Mouse (Mus musculus) midbrain, postnatal 0 days (tissue): ENCODE measurements at regions not wholly inside any gene's neighbourhood (a gene's known extent, or its start where the extent isn't known, plus 50 kb on each side); places are given as distances from the start of the nearest gene placed in this dataset.

Source experiments
- ATAC-seq: fragments of 200-750 bp; cut with Nextera tagmentation; 2 replicates; pipeline ENCODE4 v1.8.0; 2017; ENCODE audit warnings: moderate number of reproducible peaks, mild to moderate bottlenecking, moderate TSS enrichment, moderate library complexity; ENCODE audit not compliant: low FRiP score
- DNase-seq: peaks from one replicate; pipeline ENCODE4 v3.0.0-alpha.2; 2015; ENCODE audit warnings: low spot score
- H3K27ac ChIP-seq: fragments of 300-500 bp; sonication (generic); 2 replicates; pipeline ENCODE4 v1.5.1; 2014; ENCODE audit warnings: low read depth, mild to moderate bottlenecking, low read length, mixed read lengths
- H3K27me3 ChIP-seq: fragments of 300-500 bp; sonication (generic); 2 replicates; pipeline ENCODE4 v1.6.1; 2014; ENCODE audit warnings: low read length, control low read depth, mixed read lengths; ENCODE audit not compliant: insufficient read depth
- H3K36me3 ChIP-seq: fragments of 300-500 bp; sonication (generic); 2 replicates; pipeline ENCODE4 v1.6.1; 2014; ENCODE audit warnings: low read length, control low read depth, mixed read lengths; ENCODE audit not compliant: insufficient read depth
- H3K4me1 ChIP-seq: fragments of 300-500 bp; sonication (generic); 2 replicates; pipeline ENCODE4 v1.6.1; 2014; ENCODE audit warnings: mild to moderate bottlenecking, control low read depth, antibody characterized with exemption, low read length, mixed read lengths; ENCODE audit not compliant: insufficient read depth
- H3K4me2 ChIP-seq: fragments of 300-500 bp; sonication (generic); 2 replicates; pipeline ENCODE4 v1.6.1; 2014; ENCODE audit warnings: low read depth, mild to moderate bottlenecking, low read length, mixed read lengths; ENCODE audit not compliant: poor library complexity, severe bottlenecking
- H3K4me3 ChIP-seq: fragments of 300-500 bp; sonication (generic); 2 replicates; pipeline ENCODE4 v1.5.1; 2014; ENCODE audit warnings: low read depth, mild to moderate bottlenecking, low read length, moderate library complexity
- H3K9ac ChIP-seq: fragments of 300-500 bp; sonication (generic); replicated peaks from 2 replicates; pipeline ENCODE4 v1.6.1; 2014; ENCODE audit warnings: mild to moderate bottlenecking, low read length, moderate library complexity, mixed read lengths; ENCODE audit not compliant: poor library complexity, severe bottlenecking
- H3K9me3 ChIP-seq: fragments of 300-500 bp; sonication (generic); 2 replicates; pipeline ENCODE4 v1.6.1; 2016; ENCODE audit warnings: low read length, control low read depth
- CTCF ChIP-seq: IDR thresholded peaks from 2 replicates; pipeline ENCODE4 v1.5.1; 2016; ENCODE audit warnings: antibody characterized with exemption, mild to moderate bottlenecking
- WGBS: fragments of 180-500 bp; shearing (Covaris S2); extraction: QIAGEN DNeasy Blood & Tissue Kit; methylation state at CpG from one replicate; pipeline ENCODE4 v1.1.7; 2014; 5-methylcytosine and 5-hydroxymethylcytosine counted together

GRCm38 (mm10) chr6:16551945-16552673, 346.1 kb downstream of the Tfec start:
- TF ChIP-seq CTCF: no peak
- Histone ChIP-seq H3K4me3 (no peak overlapping the region), H3K9me3 (no peaks in the 10 kb centered on the region), H3K4me1 (no peaks in the 10 kb centered on the region), H3K27ac (no peak overlapping the region), H3K36me3 (no peaks in the 10 kb centered on the region), H3K9ac (no peak overlapping the region), H3K27me3 (no peaks in the 10 kb centered on the region), H3K4me2 (no peak overlapping the region)
- WGBS: 73% methylated on average over 7 of the region's 7 CpGs
- DNase-seq (peak; percentile 3), ATAC-seq (no peak)

- H3K27ac ChIP-seq: no peak overlapping the region
- no peak for ATAC-seq
- H3K9ac ChIP-seq: no peak overlapping the region
- no peaks in the 10 kb centered on the region for H3K9me3 ChIP-seq
- no peak overlapping the region for H3K4me2 ChIP-seq
- H3K36me3 ChIP-seq: no peaks in the 10 kb centered on the region
- 92% methylated on average over 6 of the region's 6 CpGs for WGBS
- no peak for DNase-seq
- H3K27me3 ChIP-seq: no peaks in the 10 kb centered on the region
- no peak overlapping the region for H3K4me3 ChIP-seq
- no peaks in the 10 kb centered on the region for H3K4me1 ChIP-seq
- TF ChIP-seq CTCF: no peak
Observed at GRCm38 (mm10) chr6:16551131-16551530, 347.1 kb downstream of the Tfec start.

- TF ChIP-seq CTCF: peak; percentile 71
- H3K4me3 ChIP-seq: no peak overlapping the region
- 43% methylated on average over 9 of the region's 9 CpGs for WGBS
- DNase-seq (peak; percentile 79), ATAC-seq (0 out of 2 replicates have a peak, but pooled peaks have one; percentile 56)
- H3K27ac ChIP-seq: no peak overlapping the region
- no peaks in the 10 kb centered on the region for H3K27me3 ChIP-seq
- H3K4me2 ChIP-seq: no peak overlapping the region
- H3K9ac ChIP-seq: no peak overlapping the region
- no peaks in the 10 kb centered on the region for H3K36me3 ChIP-seq
- no peaks in the 10 kb centered on the region for H3K9me3 ChIP-seq
- H3K4me1 ChIP-seq: no peaks in the 10 kb centered on the region
Observed at GRCm38 (mm10) chr6:16550445-16550844, 347.8 kb downstream of the Tfec start.

- DNase-seq (no peak), ATAC-seq (no peak)
- no peak overlapping the region for H3K27ac ChIP-seq
- no peak for TF ChIP-seq CTCF
- H3K4me3 ChIP-seq: no peak overlapping the region
- H3K9me3 ChIP-seq: no peaks in the 10 kb centered on the region
- no peak overlapping the region for H3K9ac ChIP-seq
- no peaks in the 10 kb centered on the region for H3K27me3 ChIP-seq
- no peaks in the 10 kb centered on the region for H3K36me3 ChIP-seq
- no peaks in the 10 kb centered on the region for H3K4me1 ChIP-seq
- WGBS: 54% methylated on average over 1 of the region's 1 CpGs
- H3K4me2 ChIP-seq: no peak overlapping the region
Observed at GRCm38 (mm10) chr6:16514054-16514453, 384.2 kb downstream of the Tfec start.

- H3K4me3 ChIP-seq: no peak overlapping the region
- no peak overlapping the region for H3K4me2 ChIP-seq
- no peak overlapping the region for H3K27ac ChIP-seq
- H3K9ac ChIP-seq: no peak overlapping the region
- ATAC-seq (no peak), DNase-seq (no peak)
- no peaks in the 10 kb centered on the region for H3K4me1 ChIP-seq
- H3K36me3 ChIP-seq: no peaks in the 10 kb centered on the region
- no peaks in the 10 kb centered on the region for H3K9me3 ChIP-seq
- H3K27me3 ChIP-seq: no peaks in the 10 kb centered on the region
- no peak for TF ChIP-seq CTCF
Observed at GRCm38 (mm10) chr6:16513541-16513940, 384.7 kb downstream of the Tfec start.

GRCm38 (mm10) chr6:16503836-16504235, 394.4 kb downstream of the Tfec start:
- no peak for ATAC-seq
- no peak overlapping the region for H3K4me3 ChIP-seq
- no peak for TF ChIP-seq CTCF
- H3K27me3 ChIP-seq: no peaks in the 10 kb centered on the region
- H3K4me2 ChIP-seq: no peak overlapping the region
- no peaks in the 10 kb centered on the region for H3K36me3 ChIP-seq
- 86% methylated on average over 4 of the region's 4 CpGs for WGBS
- DNase-seq: no peak
- H3K9ac ChIP-seq: no peak overlapping the region
- H3K4me1 ChIP-seq: no peaks in the 10 kb centered on the region
- no peak overlapping the region for H3K27ac ChIP-seq
- H3K9me3 ChIP-seq: no peaks in the 10 kb centered on the region
